Mouse (Mus musculus) midbrain, embryonic 11.5 days (tissue): ENCODE results near the gene Gm48551. TPM values are rescaled to one million over a fixed set of nuclear protein-coding genes. Genes with fewer than 3 reads are reported as not detected.

Source experiments
- ATAC-seq: fragments of 200-750 bp; cut with Nextera tagmentation; 2 replicates; pipeline ENCODE4 v1.8.0; 2017; ENCODE audit warnings: moderate TSS enrichment, moderate library complexity; ENCODE audit not compliant: low FRiP score
- DNase-seq: peaks from one replicate; pipeline ENCODE4 v3.0.0; 2015; ENCODE audit warnings: low spot score; ENCODE audit errors: missing footprints
- H3K27ac ChIP-seq: fragments of 300-500 bp; sonication (generic); 2 replicates; pipeline ENCODE4 v1.5.1; 2014; ENCODE audit warnings: low read depth, low read length
- H3K27me3 ChIP-seq: fragments of 300-500 bp; sonication (generic); 2 replicates; pipeline ENCODE4 v1.6.1; 2014; ENCODE audit warnings: mild to moderate bottlenecking, low read length, moderate library complexity, mixed read lengths; ENCODE audit not compliant: control insufficient read depth, insufficient read depth
- H3K36me3 ChIP-seq: fragments of 300-500 bp; sonication (generic); 2 replicates; pipeline ENCODE4 v1.6.1; 2014; ENCODE audit warnings: mild to moderate bottlenecking, low read length, moderate library complexity, mixed read lengths; ENCODE audit not compliant: control insufficient read depth, insufficient read depth
- H3K4me1 ChIP-seq: fragments of 300-500 bp; sonication (generic); 2 replicates; pipeline ENCODE4 v1.6.1; 2014; ENCODE audit warnings: low read length; ENCODE audit not compliant: control insufficient read depth, insufficient read depth
- H3K4me2 ChIP-seq: fragments of 300-500 bp; sonication (generic); 2 replicates; pipeline ENCODE4 v1.6.1; 2014; ENCODE audit warnings: mild to moderate bottlenecking, moderate library complexity
- H3K4me3 ChIP-seq: fragments of 300-500 bp; sonication (generic); 2 replicates; pipeline ENCODE4 v1.5.1; 2014; ENCODE audit warnings: low read depth, low read length
- H3K9ac ChIP-seq: fragments of 300-500 bp; sonication (generic); 2 replicates; pipeline ENCODE4 v1.6.1; 2014; ENCODE audit warnings: low read length
- H3K9me3 ChIP-seq: fragments of 300-500 bp; sonication (generic); 2 replicates; pipeline ENCODE4 v1.6.1; 2016; ENCODE audit warnings: low read length; ENCODE audit not compliant: control insufficient read depth
- WGBS: fragments of 180-500 bp; shearing (Covaris S2); extraction: QIAGEN DNeasy Blood & Tissue Kit; methylation state at CpG from one replicate; pipeline ENCODE4 v1.1.7; 2014; 5-methylcytosine and 5-hydroxymethylcytosine counted together
- polyA plus RNA-seq: library from polyadenylated mRNA; unstranded; fragments of >200 nt; fragmentation: Nextera tagmentation; extraction: Ambion mirVana; gene quantifications from 2 replicates; pipeline ENCODE4 v1.2.1, GENCODE M21; 2014

Gene Gm48551
- polyA plus RNA-seq, 1 experiment from 2014 or later, result 2.9 TPM

- no peaks in the 10 kb centered on the region for H3K36me3 ChIP-seq
- H3K9me3 ChIP-seq, result no peaks in the 10 kb centered on the region
- WGBS, result 60% methylated on average over 12 of the region's 12 CpGs
- peak; percentile 82 for DNase-seq
- peaks cover 25% of the 10 kb centered on the region for H3K4me1 ChIP-seq
- H3K4me2 ChIP-seq, result no peak overlapping the region
- no peak overlapping the region for H3K27ac ChIP-seq
- peak; percentile 1; the same call in 1 of the 2 replicates for ATAC-seq
- no peak overlapping the region for H3K4me3 ChIP-seq
- H3K27me3 ChIP-seq, result no peaks in the 10 kb centered on the region
- H3K9ac ChIP-seq, result no peak overlapping the region
Observed at GRCm38 (mm10) chr10:81356352-81356990, 27.8 kb upstream of the Gm48551 start.

DNA sequence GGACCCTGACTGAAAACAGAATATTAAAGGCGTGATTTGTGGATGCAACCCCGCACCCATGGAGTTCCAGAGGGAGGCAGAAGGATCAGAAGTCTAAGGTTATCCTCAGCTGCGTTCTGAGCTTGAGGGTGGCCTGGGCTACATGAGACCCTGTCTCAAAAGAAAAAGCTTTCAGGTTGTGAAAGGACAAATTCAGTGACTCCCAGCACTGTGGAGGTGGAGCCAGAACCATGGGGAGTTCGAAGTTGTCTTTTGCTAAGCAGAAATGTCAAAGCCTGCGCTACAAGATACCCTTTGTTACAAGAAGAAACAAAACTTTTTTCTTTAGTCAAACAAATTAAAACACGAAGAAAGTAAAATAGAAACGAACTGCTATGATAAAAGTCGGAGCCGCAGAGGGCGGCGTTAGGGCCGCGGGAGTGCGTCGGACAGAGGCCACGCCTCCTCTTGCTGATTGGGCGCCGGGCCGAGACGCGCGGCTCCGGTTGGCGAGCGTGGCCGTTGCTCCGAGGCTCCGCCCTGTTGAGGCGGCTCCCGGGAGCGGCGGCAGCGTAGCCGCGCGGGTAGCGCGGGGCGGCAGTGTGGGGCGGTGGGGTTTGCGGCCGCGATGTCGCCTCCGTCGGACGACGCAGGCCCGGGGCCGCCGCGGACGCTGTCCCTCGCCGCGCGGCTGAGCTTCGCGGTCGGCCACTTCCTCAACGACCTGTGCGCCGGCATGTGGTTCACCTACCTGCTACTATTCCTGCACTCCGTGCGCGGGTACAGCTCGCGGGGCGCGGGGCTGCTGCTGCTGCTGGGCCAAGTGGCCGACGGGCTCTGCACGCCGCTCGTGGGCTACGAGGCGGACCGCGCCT is 27.0 kb upstream of the Gm48551 start, which contains the start of gene Mfsd12:
Gene Mfsd12 (plus strand): TSS at position 501 of the 854 bp plus-strand sequence.
- peak; percentile 92 for ATAC-seq
- no peak within 1 kb of the TSS for H3K27ac ChIP-seq

DNA sequence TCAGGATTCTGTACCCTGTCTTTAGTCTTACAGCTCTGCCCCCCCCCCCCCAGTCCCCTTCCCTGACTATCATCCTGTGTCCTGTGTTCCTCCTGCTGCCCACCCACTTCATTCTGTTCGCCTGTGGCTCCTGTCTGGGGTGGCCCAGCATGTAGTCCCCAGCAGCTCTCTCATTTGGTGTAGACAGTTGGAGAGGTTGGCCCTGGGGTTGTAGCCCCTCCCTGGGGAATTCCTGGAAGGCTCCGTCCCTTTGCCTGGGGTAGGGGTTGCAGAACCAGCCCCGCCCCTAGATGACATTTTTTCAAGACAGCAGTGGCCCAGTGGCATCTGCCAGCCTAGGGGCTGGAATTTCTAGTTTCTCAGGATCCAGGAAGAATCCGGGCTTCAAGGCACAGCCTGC is 26.1 kb upstream of the Gm48551 start:
- no peak for DNase-seq
- Histone ChIP-seq H3K9ac (peak overlapping the region; percentile 78; the same call in 1 of the 2 replicates), H3K9me3 (no peaks in the 10 kb centered on the region), H3K4me2 (peak overlapping the region; percentile 96), H3K4me3 (peak overlapping the region; percentile 65), H3K4me1 (peaks cover 28% of the 10 kb centered on the region), H3K27ac (no peak overlapping the region), H3K27me3 (peaks cover 4% of the 10 kb centered on the region; the same call in 1 of the 2 replicates), H3K36me3 (no peaks in the 10 kb centered on the region)
- WGBS, result 25% methylated on average over 4 of the region's 4 CpGs
- no peak for ATAC-seq

More for the DNA sequence above, 27.0 kb upstream of the Gm48551 start, which contains the start of gene Mfsd12:
- no peaks in the 10 kb centered on the region for H3K27me3 ChIP-seq
- peaks cover 25% of the 10 kb centered on the region for H3K4me1 ChIP-seq
- WGBS, result 2% methylated on average over 79 of the region's 79 CpGs
- no peaks in the 10 kb centered on the region for H3K9me3 ChIP-seq
- H3K36me3 ChIP-seq, result no peaks in the 10 kb centered on the region
- H3K4me2 ChIP-seq, result peak within 1 kb of the TSS; percentile 96
- H3K9ac ChIP-seq, result peak within 1 kb of the TSS; percentile 78
- peak; percentile 98 for DNase-seq
- H3K4me3 ChIP-seq, result peak within 1 kb of the TSS; percentile 65

DNA sequence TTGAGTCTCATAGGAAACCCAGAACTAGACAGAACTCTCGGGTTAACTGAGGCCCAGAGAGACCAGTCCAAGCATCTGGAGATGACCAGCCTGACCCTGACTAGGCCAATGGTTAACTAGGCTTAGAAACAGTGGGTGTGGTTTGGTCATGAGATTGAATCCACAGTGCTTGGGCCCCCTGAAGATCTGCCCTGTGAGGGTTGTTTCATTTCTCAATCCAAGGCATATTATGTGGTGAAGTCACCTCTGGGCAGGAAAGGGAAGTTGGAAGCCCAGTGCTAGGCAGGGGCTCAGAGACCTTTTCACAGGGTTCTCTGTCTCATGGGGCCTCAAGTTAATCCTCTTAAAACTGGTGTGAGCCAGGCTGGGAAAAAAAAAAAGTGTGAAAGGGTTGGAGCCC is 25.4 kb upstream of the Gm48551 start:
- no peak overlapping the region for H3K4me2 ChIP-seq
- H3K4me3 ChIP-seq, result no peak overlapping the region
- H3K9me3 ChIP-seq, result no peaks in the 10 kb centered on the region
- H3K4me1 ChIP-seq, result peaks cover 34% of the 10 kb centered on the region
- peaks cover 7% of the 10 kb centered on the region for H3K27me3 ChIP-seq
- no peak overlapping the region; the same call in 1 of the 2 replicates for H3K9ac ChIP-seq
- DNase-seq, result no peak
- H3K27ac ChIP-seq, result no peak overlapping the region
- no peak for ATAC-seq
- no peaks in the 10 kb centered on the region for H3K36me3 ChIP-seq
- 48% methylated on average over 1 of the region's 1 CpGs for WGBS

DNA sequence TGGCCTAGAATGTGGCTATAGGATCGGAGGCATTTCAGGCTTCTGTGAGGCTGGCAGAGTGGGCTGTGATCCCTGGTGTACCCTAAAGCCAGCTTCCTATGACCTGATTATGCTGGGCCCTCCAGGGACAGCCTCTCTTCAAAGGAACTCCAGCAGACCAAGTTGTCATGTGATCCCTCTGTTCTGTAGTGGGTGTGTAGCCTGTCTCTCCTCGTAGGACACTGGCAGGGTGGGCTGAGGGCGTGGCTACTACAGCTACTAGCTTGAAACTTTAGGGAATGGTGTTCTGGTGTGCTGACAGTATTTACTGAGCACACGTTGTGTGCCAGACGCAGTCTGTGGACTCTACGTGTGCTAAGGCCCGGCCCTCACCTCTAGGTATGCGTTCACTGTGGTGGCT is 23.5 kb upstream of the Gm48551 start:
- H3K9ac ChIP-seq, result 0 out of 2 replicates have a peak overlapping the region, but pooled peaks have one; percentile 7
- no peak for DNase-seq
- H3K4me3 ChIP-seq, result no peak overlapping the region
- no peak overlapping the region for H3K27ac ChIP-seq
- H3K9me3 ChIP-seq, result no peaks in the 10 kb centered on the region
- WGBS, result 73% methylated on average over 8 of the region's 8 CpGs
- no peak for ATAC-seq
- no peaks in the 10 kb centered on the region for H3K36me3 ChIP-seq
- no peak overlapping the region for H3K4me2 ChIP-seq
- H3K4me1 ChIP-seq, result peaks cover 51% of the 10 kb centered on the region
- peaks cover 11% of the 10 kb centered on the region for H3K27me3 ChIP-seq

- 77% methylated on average over 12 of the region's 12 CpGs for WGBS
- peak; percentile 86 for DNase-seq
- peaks cover 61% of the 10 kb centered on the region for H3K4me1 ChIP-seq
Observed at GRCm38 (mm10) chr10:81362336-81362949, 21.8 kb upstream of the Gm48551 start.

GRCm38 (mm10) chr10:81363436-81364346 is 20.6 kb upstream of the Gm48551 start:
- 8% methylated on average over 54 of the region's 54 CpGs for WGBS
- H3K9me3 ChIP-seq, result no peaks in the 10 kb centered on the region
- H3K9ac ChIP-seq, result peak overlapping the region; percentile 57
- no peak overlapping the region; the same call in 1 of the 2 replicates for H3K27ac ChIP-seq
- peaks cover 13% of the 10 kb centered on the region for H3K36me3 ChIP-seq
- H3K4me1 ChIP-seq, result peaks cover 50% of the 10 kb centered on the region
- ATAC-seq (no peak), DNase-seq (no peak)
- H3K4me2 ChIP-seq, result peak overlapping the region; percentile 52
- H3K4me3 ChIP-seq, result peak overlapping the region; percentile 28
- H3K27me3 ChIP-seq, result peaks cover 11% of the 10 kb centered on the region

More at GRCm38 (mm10) chr10:81362336-81362949, 21.8 kb upstream of the Gm48551 start:
- H3K9ac ChIP-seq, result no peak overlapping the region
- peaks cover 6% of the 10 kb centered on the region; the same call in 1 of the 2 replicates for H3K36me3 ChIP-seq
- H3K4me3 ChIP-seq, result no peak overlapping the region
- no peak overlapping the region for H3K27ac ChIP-seq
- peaks cover 11% of the 10 kb centered on the region for H3K27me3 ChIP-seq
- H3K4me2 ChIP-seq, result no peak overlapping the region
- no peaks in the 10 kb centered on the region for H3K9me3 ChIP-seq
- ATAC-seq, result no peak

GRCm38 (mm10) chr10:81364666-81365065 is 19.6 kb upstream of the Gm48551 start:
- Histone ChIP-seq H3K9ac (peak overlapping the region; percentile 1; the same call in 1 of the 2 replicates), H3K4me1 (peaks cover 42% of the 10 kb centered on the region), H3K36me3 (peaks cover 20% of the 10 kb centered on the region), H3K27me3 (peaks cover 11% of the 10 kb centered on the region), H3K4me3 (0 out of 2 replicates have a peak overlapping the region, but pooled peaks have one; percentile 2), H3K9me3 (no peaks in the 10 kb centered on the region), H3K4me2 (peak overlapping the region; percentile 52), H3K27ac (no peak overlapping the region)
- DNase-seq (peak; percentile 92), ATAC-seq (0 out of 2 replicates have a peak, but pooled peaks have one; percentile 6)
- 15% methylated on average over 28 of the region's 28 CpGs for WGBS
